Mouse (Mus musculus): ENCODE results near the gene Enox1.

DNA sequence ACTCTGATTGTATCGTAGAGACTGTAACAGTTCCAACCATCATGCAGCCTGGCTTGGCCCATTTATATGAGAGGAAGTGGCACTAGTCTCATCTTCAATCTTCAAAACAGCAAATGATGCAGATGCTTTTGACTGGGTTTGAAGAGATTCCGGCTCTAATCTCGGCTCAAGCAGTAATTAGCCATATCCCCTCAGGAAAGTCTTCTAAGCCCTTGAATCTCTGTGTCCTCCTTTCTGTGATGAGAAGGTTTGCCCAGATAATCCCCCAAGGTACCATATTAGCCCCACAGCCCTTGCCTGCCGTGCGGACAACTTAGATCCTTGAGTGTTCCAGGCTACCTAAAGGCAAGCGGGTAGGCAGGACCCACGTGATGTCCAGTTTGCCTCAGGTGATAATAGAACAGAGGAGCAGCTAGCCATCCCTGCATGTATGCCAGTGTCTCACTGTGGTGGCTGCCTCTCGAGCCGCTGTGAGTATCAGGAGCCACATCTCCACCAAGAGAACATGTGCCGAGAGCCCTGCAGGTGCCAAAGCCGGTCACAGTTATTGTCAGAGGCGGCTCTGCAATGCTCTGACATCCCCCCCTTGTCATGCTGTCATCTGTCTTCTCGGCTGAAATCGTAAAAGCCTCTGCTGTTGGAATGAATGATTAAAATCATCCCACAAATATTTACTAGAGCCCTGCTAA lies 442.6 kb downstream of the Enox1 start:
- TF ChIP-seq CTCF (IDR thresholded peaks at IDR 0.05; ENCODE audit: low read depth) (no peak), EP300 (IDR thresholded peaks at IDR 0.05; ENCODE audit: low read depth) (no peak)
